Mouse (Mus musculus): ENCODE measurements at regions not wholly inside any gene's neighbourhood (a gene's known extent, or its start where the extent isn't known, plus 50 kb on each side); places are given as distances from the start of the nearest gene placed in this dataset.

GRCm38 (mm10) chr3:58333997-58334396 lies 80.5 kb upstream of the Tsc22d2 start:
- H3K4me3 ChIP-seq (ENCODE audit: low read depth, low read length): 0 out of 2 replicates have a peak overlapping the region, but pooled peaks have one; percentile 9
- H3K36me3 ChIP-seq (ENCODE audit: insufficient read depth): no peaks in the 10 kb centered on the region
- no peaks in the 10 kb centered on the region for H3K4me1 ChIP-seq (ENCODE audit: insufficient read depth)
- H3K27ac ChIP-seq (ENCODE audit: low read depth): no peak overlapping the region
- no peak overlapping the region for H3K9ac ChIP-seq
- no peak for DNase-seq
- peak overlapping the region; percentile 32; the same call in 1 of the 2 replicates for H3K4me2 ChIP-seq
- WGBS: 35% methylated on average over 7 of the region's 7 CpGs
- no peaks in the 10 kb centered on the region for H3K9me3 ChIP-seq (ENCODE audit: low read depth, low read length)
- no peak for TF ChIP-seq CTCF (IDR thresholded peaks at IDR 0.05; ENCODE audit: low read depth)
- ATAC-seq (ENCODE audit: insufficient read depth): no peak
- H3K27me3 ChIP-seq (ENCODE audit: insufficient read depth, low read length): no peaks in the 10 kb centered on the region

- Histone ChIP-seq H3K9me3 (ENCODE audit: low read depth, low read length) (no peaks in the 10 kb centered on the region), H3K9ac (no peak overlapping the region), H3K36me3 (ENCODE audit: insufficient read depth) (no peaks in the 10 kb centered on the region), H3K4me3 (ENCODE audit: low read depth, low read length) (no peak overlapping the region), H3K4me1 (ENCODE audit: insufficient read depth) (no peaks in the 10 kb centered on the region), H3K4me2 (no peak overlapping the region), H3K27me3 (ENCODE audit: insufficient read depth, low read length) (no peaks in the 10 kb centered on the region), H3K27ac (ENCODE audit: low read depth) (no peak overlapping the region)
- no peak for DNase-seq
- TF ChIP-seq CTCF (IDR thresholded peaks at IDR 0.05; ENCODE audit: low read depth): no peak
- 71% methylated on average over 6 of the region's 6 CpGs for WGBS
- ATAC-seq (ENCODE audit: insufficient read depth): no peak
Measured at GRCm38 (mm10) chr3:58335277-58335676, 79.2 kb upstream of the Tsc22d2 start.

DNA sequence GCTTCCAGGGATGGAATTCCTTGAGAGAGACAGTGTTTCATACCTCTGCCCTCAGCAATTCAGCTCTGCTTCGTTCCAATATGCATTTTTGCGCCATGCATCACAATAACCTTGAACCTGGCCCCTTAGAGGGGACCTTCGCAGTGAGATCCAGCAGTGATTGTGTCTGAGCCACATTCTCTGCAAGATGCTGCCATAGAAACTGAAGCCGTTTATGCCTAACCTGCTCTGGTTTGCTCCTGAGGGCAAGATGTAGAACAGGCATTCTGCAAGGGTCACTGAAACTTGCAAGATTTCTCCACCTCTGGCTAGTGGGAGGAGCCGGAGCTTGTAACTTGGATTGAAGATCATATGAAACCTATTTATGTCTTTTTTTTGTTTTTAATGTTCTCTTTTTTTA lies 78.4 kb upstream of the Tsc22d2 start:
- H3K9me3 ChIP-seq (ENCODE audit: low read depth, low read length): no peaks in the 10 kb centered on the region
- no peak for TF ChIP-seq CTCF (IDR thresholded peaks at IDR 0.05; ENCODE audit: low read depth)
- H3K36me3 ChIP-seq (ENCODE audit: insufficient read depth): no peaks in the 10 kb centered on the region
- no peak overlapping the region for H3K4me3 ChIP-seq (ENCODE audit: low read depth, low read length)
- H3K4me2 ChIP-seq: no peak overlapping the region
- H3K27me3 ChIP-seq (ENCODE audit: insufficient read depth, low read length): no peaks in the 10 kb centered on the region
- no peak for DNase-seq
- no peak overlapping the region for H3K9ac ChIP-seq
- no peak overlapping the region for H3K27ac ChIP-seq (ENCODE audit: low read depth)
- ATAC-seq (ENCODE audit: insufficient read depth): no peak
- H3K4me1 ChIP-seq (ENCODE audit: insufficient read depth): no peaks in the 10 kb centered on the region
- 65% methylated on average over 5 of the region's 5 CpGs for WGBS

- DNase-seq (no peak), ATAC-seq (ENCODE audit: insufficient read depth) (no peak)
- no peak overlapping the region for H3K4me3 ChIP-seq (ENCODE audit: low read depth, low read length)
- H3K4me1 ChIP-seq (ENCODE audit: insufficient read depth): no peaks in the 10 kb centered on the region
- no peak overlapping the region for H3K4me2 ChIP-seq
- no peaks in the 10 kb centered on the region for H3K9me3 ChIP-seq (ENCODE audit: low read depth, low read length)
- no peaks in the 10 kb centered on the region for H3K27me3 ChIP-seq (ENCODE audit: insufficient read depth, low read length)
- whole genome bisulfite sequencing: 82% methylated on average over 6 of the region's 6 CpGs
- H3K9ac ChIP-seq: no peak overlapping the region
- H3K27ac ChIP-seq (ENCODE audit: low read depth): no peak overlapping the region
- no peaks in the 10 kb centered on the region for H3K36me3 ChIP-seq (ENCODE audit: insufficient read depth)
- TF ChIP-seq CTCF (IDR thresholded peaks at IDR 0.05; ENCODE audit: low read depth): no peak
Measured at GRCm38 (mm10) chr3:58336590-58336989, 77.9 kb upstream of the Tsc22d2 start.

GRCm38 (mm10) chr3:58338976-58339375 lies 75.5 kb upstream of the Tsc22d2 start:
- no peak for DNase-seq
- no peaks in the 10 kb centered on the region for H3K9me3 ChIP-seq (ENCODE audit: low read depth, low read length)
- no peak overlapping the region for H3K4me2 ChIP-seq
- H3K9ac ChIP-seq: no peak overlapping the region
- WGBS: 79% methylated on average over 7 of the region's 7 CpGs
- H3K4me3 ChIP-seq (ENCODE audit: low read depth, low read length): no peak overlapping the region
- ATAC-seq (ENCODE audit: insufficient read depth): no peak
- no peaks in the 10 kb centered on the region for H3K4me1 ChIP-seq (ENCODE audit: insufficient read depth)
- no peak overlapping the region for H3K27ac ChIP-seq (ENCODE audit: low read depth)
- no peaks in the 10 kb centered on the region for H3K36me3 ChIP-seq (ENCODE audit: insufficient read depth)
- no peaks in the 10 kb centered on the region for H3K27me3 ChIP-seq (ENCODE audit: insufficient read depth, low read length)
- no peak for TF ChIP-seq CTCF (IDR thresholded peaks at IDR 0.05; ENCODE audit: low read depth)

- no peak overlapping the region for H3K4me2 ChIP-seq
- no peak overlapping the region for H3K27ac ChIP-seq (ENCODE audit: low read depth)
- no peak for TF ChIP-seq CTCF (IDR thresholded peaks at IDR 0.05; ENCODE audit: low read depth)
- H3K4me3 ChIP-seq (ENCODE audit: low read depth, low read length): no peak overlapping the region
- H3K36me3 ChIP-seq (ENCODE audit: insufficient read depth): no peaks in the 10 kb centered on the region
- H3K4me1 ChIP-seq (ENCODE audit: insufficient read depth): no peaks in the 10 kb centered on the region
- no peaks in the 10 kb centered on the region for H3K27me3 ChIP-seq (ENCODE audit: insufficient read depth, low read length)
- no peaks in the 10 kb centered on the region for H3K9me3 ChIP-seq (ENCODE audit: low read depth, low read length)
- H3K9ac ChIP-seq: no peak overlapping the region
- ATAC-seq (ENCODE audit: insufficient read depth) (no peak), DNase-seq (no peak)
- WGBS: 53% methylated on average over 1 of the region's 1 CpGs
Measured at GRCm38 (mm10) chr3:58342096-58342495, 72.4 kb upstream of the Tsc22d2 start.

DNA sequence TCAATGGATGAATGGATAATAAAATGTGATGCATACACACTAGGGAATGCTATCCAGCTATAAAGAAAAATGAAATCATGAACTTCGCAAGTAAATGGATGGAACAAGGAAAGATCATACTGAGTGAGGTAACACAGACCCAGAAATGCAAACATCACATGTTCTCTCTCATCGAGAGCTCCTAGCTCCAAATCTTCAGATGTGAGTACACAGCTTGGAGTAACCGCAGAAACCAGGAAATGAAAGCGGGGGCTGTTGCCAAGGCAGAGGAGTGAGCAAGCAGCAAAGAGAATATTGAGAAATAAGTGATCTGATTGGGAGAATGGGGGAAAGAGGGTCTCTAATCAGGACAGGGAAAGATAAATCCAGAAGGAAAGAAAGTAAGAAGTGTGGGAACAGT lies 52.0 kb upstream of the Tsc22d2 start:
- no peak overlapping the region for H3K4me3 ChIP-seq (ENCODE audit: low read depth, low read length)
- 59% methylated on average over 4 of the region's 4 CpGs for WGBS
- H3K4me2 ChIP-seq: no peak overlapping the region
- TF ChIP-seq CTCF (IDR thresholded peaks at IDR 0.05; ENCODE audit: low read depth): no peak
- no peak for ATAC-seq (ENCODE audit: insufficient read depth)
- H3K9ac ChIP-seq: no peak overlapping the region
- no peak overlapping the region for H3K27ac ChIP-seq (ENCODE audit: low read depth)
- DNase-seq: peak; percentile 22
- H3K36me3 ChIP-seq (ENCODE audit: insufficient read depth): no peaks in the 10 kb centered on the region
- no peaks in the 10 kb centered on the region for H3K4me1 ChIP-seq (ENCODE audit: insufficient read depth)
- H3K27me3 ChIP-seq (ENCODE audit: insufficient read depth, low read length): no peaks in the 10 kb centered on the region
- no peaks in the 10 kb centered on the region for H3K9me3 ChIP-seq (ENCODE audit: low read depth, low read length)

DNA sequence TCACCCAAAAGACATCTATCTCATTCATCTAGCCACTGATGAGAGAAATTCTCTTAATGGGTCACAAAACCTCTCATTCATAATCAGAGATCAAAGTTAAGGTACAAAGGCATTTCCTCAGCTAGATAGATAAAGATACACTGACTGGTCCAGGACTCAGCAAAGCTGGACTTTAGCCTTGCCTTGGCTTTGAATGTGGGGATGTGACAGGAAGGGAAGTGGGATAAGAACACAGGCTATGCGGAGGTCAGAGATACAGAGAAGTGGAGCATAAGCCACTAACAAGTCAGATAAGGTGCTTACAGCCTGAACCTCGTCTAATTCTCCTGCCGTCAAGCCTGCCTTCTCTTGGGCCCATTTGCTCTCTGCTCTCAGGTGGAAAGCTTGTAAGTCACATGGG lies 50.0 kb upstream of the Tsc22d2 start:
- Histone ChIP-seq H3K9ac (no peak overlapping the region), H3K27ac (ENCODE audit: low read depth) (no peak overlapping the region), H3K4me1 (ENCODE audit: insufficient read depth) (no peaks in the 10 kb centered on the region), H3K27me3 (ENCODE audit: insufficient read depth, low read length) (no peaks in the 10 kb centered on the region), H3K4me2 (no peak overlapping the region), H3K4me3 (ENCODE audit: low read depth, low read length) (no peak overlapping the region), H3K36me3 (ENCODE audit: insufficient read depth) (no peaks in the 10 kb centered on the region), H3K9me3 (ENCODE audit: low read depth, low read length) (no peaks in the 10 kb centered on the region)
- no peak for DNase-seq
- WGBS: 62% methylated on average over 3 of the region's 3 CpGs
- no peak for TF ChIP-seq CTCF (IDR thresholded peaks at IDR 0.05; ENCODE audit: low read depth)
- ATAC-seq (ENCODE audit: insufficient read depth): no peak

All from lung, embryonic 14.5 days (tissue).